Mouse (Mus musculus): Measurements from ENCODE around the gene Arl3. TPM values are rescaled to one million over a fixed set of nuclear protein-coding genes. Genes with fewer than 3 reads are reported as not detected.

Gene Arl3
- total and polyA plus RNA-seq, 2 experiments from 2014 or later = 98.1 to 202 TPM

DNA sequence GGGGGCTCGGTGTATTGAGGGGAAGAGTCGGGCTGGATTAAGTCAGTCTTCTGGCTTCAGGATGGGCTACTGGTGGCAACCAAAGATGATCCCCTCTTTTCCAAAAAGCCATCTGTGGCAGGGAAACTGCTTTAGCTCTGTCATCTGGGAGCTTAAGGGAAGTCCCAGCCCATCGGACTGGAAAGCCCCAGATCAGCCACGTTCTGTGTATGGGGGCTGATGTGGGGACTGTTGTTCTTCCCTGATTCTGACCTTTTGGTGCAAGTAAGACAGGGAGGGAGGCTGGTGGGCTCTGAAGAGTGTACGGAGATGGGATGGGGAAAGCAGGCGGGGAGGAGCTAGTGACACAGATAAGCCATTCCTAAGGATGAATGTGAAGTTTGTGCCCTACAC, 48.9 kb downstream of the Arl3 start:
- ATAC-seq (no peak), DNase-seq (no peak)
- peak overlapping the region; percentile 48 for H3K4me2 ChIP-seq (ENCODE audit: low read depth)
- H3K4me1 ChIP-seq (ENCODE audit: insufficient read depth) = peaks cover 53% of the 10 kb centered on the region
- no peaks in the 10 kb centered on the region for H3K36me3 ChIP-seq (ENCODE audit: insufficient read depth)
- 13% methylated on average over 6 of the region's 6 CpGs for WGBS
- TF ChIP-seq CTCF (IDR thresholded peaks at IDR 0.05; ENCODE audit: low read depth) = no peak
- no peaks in the 10 kb centered on the region for H3K9me3 ChIP-seq (ENCODE audit: low read length)
- peak overlapping the region; percentile 12; the same call in 1 of the 2 replicates for H3K4me3 ChIP-seq (ENCODE audit: low read depth, low read length)
- peak overlapping the region; percentile 81 for H3K27ac ChIP-seq (ENCODE audit: low read depth, low read length)
- H3K27me3 ChIP-seq (ENCODE audit: insufficient read depth, low read length) = no peaks in the 10 kb centered on the region
- peak overlapping the region; percentile 35 for H3K9ac ChIP-seq

DNA sequence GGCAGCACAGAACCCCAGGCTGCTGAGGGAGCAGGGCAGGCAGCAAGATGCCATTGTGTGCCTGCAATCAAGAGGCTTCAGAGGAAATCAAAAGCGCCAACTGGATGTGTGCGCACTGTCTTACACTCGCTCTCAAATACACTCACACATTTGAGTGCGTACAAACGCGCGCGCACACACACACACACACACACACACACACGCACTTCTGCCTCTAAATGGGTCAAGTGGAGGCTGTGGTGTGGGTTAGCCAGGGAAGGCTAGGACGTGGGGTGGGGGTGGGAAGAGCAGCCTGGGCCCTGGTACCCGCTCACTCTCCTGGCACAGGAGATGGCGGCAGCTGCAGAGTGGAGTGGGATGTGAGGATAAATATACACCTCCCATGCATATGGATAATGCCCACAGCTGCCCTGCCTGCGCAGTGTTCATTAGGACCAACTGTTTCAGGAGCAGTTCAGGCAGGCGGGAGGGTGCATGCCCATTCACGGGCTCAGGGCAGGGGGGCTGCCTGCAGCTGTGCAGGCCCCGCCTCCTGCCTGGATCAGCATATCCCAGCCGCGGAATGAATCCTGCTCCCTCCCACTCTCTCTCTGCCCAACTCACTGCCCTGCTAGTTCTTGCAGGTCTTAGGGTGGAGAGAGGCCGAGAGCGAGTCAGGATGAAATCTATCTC, 49.4 kb downstream of the Arl3 start:
- H3K4me2 ChIP-seq (ENCODE audit: low read depth) = peak overlapping the region; percentile 48
- no peaks in the 10 kb centered on the region for H3K27me3 ChIP-seq (ENCODE audit: insufficient read depth, low read length)
- WGBS = 1% methylated on average over 20 of the region's 20 CpGs
- no peaks in the 10 kb centered on the region for H3K36me3 ChIP-seq (ENCODE audit: insufficient read depth)
- H3K4me3 ChIP-seq (ENCODE audit: low read depth, low read length) = peak overlapping the region; percentile 12; the same call in 1 of the 2 replicates
- peak; percentile 83 for DNase-seq
- peaks cover 48% of the 10 kb centered on the region for H3K4me1 ChIP-seq (ENCODE audit: insufficient read depth)
- no peak for TF ChIP-seq CTCF (IDR thresholded peaks at IDR 0.05; ENCODE audit: low read depth)
- H3K27ac ChIP-seq (ENCODE audit: low read depth, low read length) = peak overlapping the region; percentile 81
- H3K9me3 ChIP-seq (ENCODE audit: low read length) = no peaks in the 10 kb centered on the region
- H3K9ac ChIP-seq = peak overlapping the region; percentile 35; the same call in 1 of the 2 replicates
- peak; percentile 89 for ATAC-seq

DNA sequence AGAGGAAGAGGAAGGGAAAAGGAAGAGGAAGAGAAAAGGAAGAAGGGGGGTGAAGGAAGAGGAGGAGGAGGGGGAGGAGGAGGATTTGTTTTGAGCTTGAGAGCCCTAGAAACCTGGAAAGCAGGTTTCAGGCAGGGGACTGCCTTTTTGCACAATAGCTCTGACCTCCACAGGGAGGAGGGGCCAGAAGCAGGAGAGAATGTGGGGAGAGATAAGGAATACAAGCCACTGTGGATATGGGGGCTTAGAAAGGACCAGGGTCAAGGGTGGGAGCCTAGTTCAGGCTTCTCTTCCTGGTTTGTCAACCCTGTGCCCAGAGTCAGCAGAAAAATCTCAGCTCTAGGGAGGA, 49.9 kb downstream of the Arl3 start:
- Histone ChIP-seq H3K4me3 (ENCODE audit: low read depth, low read length) (no peak overlapping the region), H3K9ac (0 out of 2 replicates have a peak overlapping the region, but pooled peaks have one; percentile 15)

DNA sequence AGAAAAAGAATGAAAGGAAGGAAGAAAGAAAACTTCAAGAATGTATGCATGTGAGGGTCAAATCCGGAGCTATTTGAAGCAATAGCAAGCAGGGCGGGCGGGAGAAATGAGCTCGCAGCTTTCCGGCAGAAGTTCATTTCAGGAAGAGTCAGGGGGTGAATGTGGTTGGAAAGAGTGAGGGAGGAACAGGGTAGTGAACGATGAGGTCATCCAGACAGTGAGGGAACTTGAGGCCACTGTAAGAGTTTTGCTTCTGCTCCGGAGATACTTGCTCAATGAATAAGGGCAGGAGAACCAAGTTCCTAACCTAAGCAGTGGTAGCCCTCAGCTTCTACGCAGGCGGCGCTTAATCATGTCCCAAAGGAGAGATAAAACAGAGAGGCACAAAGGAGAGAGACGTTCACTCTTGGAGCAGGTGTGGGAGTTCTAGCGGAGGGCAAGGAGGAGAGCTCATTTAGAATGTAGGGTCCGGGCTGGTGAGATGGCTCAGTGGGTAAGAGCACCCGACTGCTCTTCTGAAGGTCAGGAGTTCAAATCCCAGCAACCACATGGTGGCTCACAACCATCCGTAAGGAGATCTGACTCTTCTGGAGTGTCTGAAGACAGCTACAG, 50.5 kb downstream of the Arl3 start:
- H3K4me2 ChIP-seq (ENCODE audit: low read depth) = no peak overlapping the region
- H3K9ac ChIP-seq = no peak overlapping the region
- peaks cover 38% of the 10 kb centered on the region for H3K4me1 ChIP-seq (ENCODE audit: insufficient read depth)
- no peak overlapping the region for H3K4me3 ChIP-seq (ENCODE audit: low read depth, low read length)
- H3K27ac ChIP-seq (ENCODE audit: low read depth, low read length) = no peak overlapping the region
- WGBS = 52% methylated on average over 15 of the region's 15 CpGs
- H3K9me3 ChIP-seq (ENCODE audit: low read length) = no peaks in the 10 kb centered on the region
- H3K27me3 ChIP-seq (ENCODE audit: insufficient read depth, low read length) = no peaks in the 10 kb centered on the region
- no peaks in the 10 kb centered on the region for H3K36me3 ChIP-seq (ENCODE audit: insufficient read depth)
- ATAC-seq (no peak), DNase-seq (no peak)
- no peak for TF ChIP-seq CTCF (IDR thresholded peaks at IDR 0.05; ENCODE audit: low read depth)

More for the DNA sequence above, 49.9 kb downstream of the Arl3 start:
- H3K9me3 ChIP-seq (ENCODE audit: low read length) = no peaks in the 10 kb centered on the region
- DNase-seq = no peak
- peak overlapping the region; percentile 81 for H3K27ac ChIP-seq (ENCODE audit: low read depth, low read length)
- no peaks in the 10 kb centered on the region for H3K36me3 ChIP-seq (ENCODE audit: insufficient read depth)
- H3K27me3 ChIP-seq (ENCODE audit: insufficient read depth, low read length) = no peaks in the 10 kb centered on the region
- peaks cover 44% of the 10 kb centered on the region for H3K4me1 ChIP-seq (ENCODE audit: insufficient read depth)
- TF ChIP-seq CTCF (IDR thresholded peaks at IDR 0.05; ENCODE audit: low read depth) = no peak
- ATAC-seq = no peak
- peak overlapping the region; percentile 48 for H3K4me2 ChIP-seq (ENCODE audit: low read depth)

DNA sequence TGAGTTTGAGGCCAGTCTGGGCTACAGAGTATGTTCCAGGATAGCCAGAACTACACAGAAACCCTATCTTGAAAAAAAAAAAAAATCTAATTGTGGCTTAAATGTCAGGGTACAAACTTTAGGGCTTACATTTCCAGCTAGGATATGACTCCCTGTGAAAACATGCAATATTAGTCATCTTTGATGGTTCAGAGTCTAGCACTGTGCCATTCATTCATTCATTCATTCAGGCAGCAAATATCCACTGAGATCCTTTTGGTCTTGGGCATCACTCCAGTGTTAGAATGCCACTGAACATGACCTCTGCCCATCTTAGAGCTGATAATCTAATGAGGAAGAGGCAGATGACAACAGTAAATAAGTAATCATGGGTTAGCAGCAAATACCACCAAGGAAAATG, 51.3 kb downstream of the Arl3 start:
- no peak overlapping the region for H3K27ac ChIP-seq (ENCODE audit: low read depth, low read length)
- ATAC-seq = no peak
- peaks cover under 1% of the 10 kb centered on the region for H3K36me3 ChIP-seq (ENCODE audit: insufficient read depth)
- no peak overlapping the region for H3K4me3 ChIP-seq (ENCODE audit: low read depth, low read length)
- no peak overlapping the region for H3K4me2 ChIP-seq (ENCODE audit: low read depth)
- peaks cover 35% of the 10 kb centered on the region for H3K4me1 ChIP-seq (ENCODE audit: insufficient read depth)
- DNase-seq = no peak
- H3K9ac ChIP-seq = no peak overlapping the region
- no peak for TF ChIP-seq CTCF (IDR thresholded peaks at IDR 0.05; ENCODE audit: low read depth)
- no peaks in the 10 kb centered on the region for H3K27me3 ChIP-seq (ENCODE audit: insufficient read depth, low read length)
- H3K9me3 ChIP-seq (ENCODE audit: low read length) = no peaks in the 10 kb centered on the region

DNA sequence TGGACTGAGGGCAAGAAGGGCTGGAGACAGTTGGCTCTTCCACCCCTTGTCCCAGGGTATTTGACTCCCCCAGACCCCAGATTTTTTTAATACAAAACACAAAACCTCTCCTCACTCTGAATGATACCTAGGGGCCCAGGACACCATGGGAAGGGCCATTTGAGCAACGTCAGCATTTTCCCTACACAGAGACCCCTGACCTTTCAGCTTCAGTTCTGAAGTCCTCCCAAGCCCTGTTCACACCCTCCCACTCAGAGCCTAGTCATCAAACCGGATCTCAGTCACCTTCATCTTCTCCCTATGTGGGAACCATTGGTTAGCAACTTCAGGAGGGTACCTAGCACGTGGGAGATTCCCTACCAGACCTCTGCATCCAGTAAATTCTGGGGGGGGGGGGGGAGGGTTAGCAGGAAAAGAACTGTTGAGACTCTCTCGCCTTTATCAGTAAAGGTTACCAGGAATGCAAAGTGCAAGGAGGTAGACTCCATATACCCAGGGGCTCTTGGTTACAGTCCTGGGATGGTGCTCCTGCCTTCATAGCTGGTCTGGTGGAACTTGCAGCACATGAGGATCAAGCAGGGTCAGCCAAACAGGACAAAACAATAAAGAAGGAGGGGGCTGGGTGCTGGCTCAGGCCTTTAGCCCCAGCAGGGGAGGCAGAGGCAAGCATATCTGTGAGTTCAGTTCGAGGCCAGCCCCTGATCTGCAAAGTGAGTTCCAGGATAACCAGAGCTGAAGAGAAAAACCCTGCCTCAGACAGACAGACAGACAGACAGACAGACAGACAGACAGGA, 54.0 kb downstream of the Arl3 start:
- Histone ChIP-seq H3K4me1 (ENCODE audit: insufficient read depth) (peaks cover 10% of the 10 kb centered on the region), H3K36me3 (ENCODE audit: insufficient read depth) (peaks cover 25% of the 10 kb centered on the region), H3K4me2 (ENCODE audit: low read depth) (peak overlapping the region; percentile 23; the same call in 1 of the 2 replicates), H3K27me3 (ENCODE audit: insufficient read depth, low read length) (no peaks in the 10 kb centered on the region), H3K27ac (ENCODE audit: low read depth, low read length) (no peak overlapping the region; the same call in 1 of the 2 replicates), H3K9ac (no peak overlapping the region), H3K4me3 (ENCODE audit: low read depth, low read length) (no peak overlapping the region), H3K9me3 (ENCODE audit: low read length) (no peaks in the 10 kb centered on the region)
- TF ChIP-seq CTCF (IDR thresholded peaks at IDR 0.05; ENCODE audit: low read depth) = no peak
- no peak for ATAC-seq
- no peak for DNase-seq
- WGBS = 20% methylated on average over 5 of the region's 5 CpGs

All from forebrain, postnatal 0 days (tissue).